Mouse (Mus musculus) neural tube, embryonic 15.5 days (tissue): ENCODE data around the gene Fxr2. TPM values are rescaled to one million over a fixed set of nuclear protein-coding genes. Genes with fewer than 3 reads are reported as not detected.
A peak's percentile ranks its signal among the peaks of the same experiment; 100 is the strongest.

Experiments used
- ATAC-seq: fragments of 200-750 bp; cut with Nextera tagmentation; 2 replicates; pipeline ENCODE4 v1.8.0; 2017; ENCODE audit warnings: mild to moderate bottlenecking, moderate TSS enrichment, moderate library complexity; ENCODE audit not compliant: low FRiP score
- H3K27ac ChIP-seq: fragments of 300-500 bp; sonication (generic); replicated peaks from 2 replicates; pipeline ENCODE4 v1.5.1; 2015; ENCODE audit warnings: mild to moderate bottlenecking, inconsistent platforms
- H3K27me3 ChIP-seq: fragments of 300-500 bp; sonication (generic); replicated peaks from 2 replicates; pipeline ENCODE4 v1.6.1; 2015; ENCODE audit warnings: inconsistent platforms
- H3K36me3 ChIP-seq: fragments of 300-500 bp; sonication (generic); 2 replicates; pipeline ENCODE4 v1.6.1; 2015; ENCODE audit warnings: inconsistent platforms
- H3K4me1 ChIP-seq: fragments of 300-500 bp; sonication (generic); 2 replicates; pipeline ENCODE4 v1.6.1; 2015; ENCODE audit warnings: inconsistent platforms
- H3K4me2 ChIP-seq: fragments of 300-500 bp; sonication (generic); 2 replicates; pipeline ENCODE4 v1.6.1; 2015; ENCODE audit warnings: inconsistent platforms, mild to moderate bottlenecking, moderate library complexity
- H3K4me3 ChIP-seq: fragments of 300-500 bp; sonication (generic); replicated peaks from 2 replicates; pipeline ENCODE4 v1.5.1; 2015; ENCODE audit warnings: mild to moderate bottlenecking, inconsistent platforms
- H3K9ac ChIP-seq: fragments of 300-500 bp; sonication (generic); replicated peaks from 2 replicates; pipeline ENCODE4 v1.6.1; 2015; ENCODE audit warnings: mild to moderate bottlenecking, inconsistent platforms
- H3K9me3 ChIP-seq: fragments of 300-500 bp; sonication (generic); replicated peaks from 2 replicates; pipeline ENCODE4 v1.6.1; 2016; ENCODE audit warnings: inconsistent platforms
- WGBS: fragments of 180-500 bp; shearing (Covaris S2); methylation state at CpG from one replicate; pipeline ENCODE4 v1.1.7; 2015; ENCODE audit warnings: mixed read lengths; 5-methylcytosine and 5-hydroxymethylcytosine counted together
- polyA plus RNA-seq: library from polyadenylated mRNA; unstranded; fragments of >200 nt; fragmentation: Nextera tagmentation; extraction: Ambion mirVana; gene quantifications from 2 replicates; pipeline ENCODE4 v1.2.1, GENCODE M21; 2015

Gene Fxr2
- polyA plus RNA-seq, 1 experiment from 2014 or later: 38.7 TPM

GRCm38 (mm10) chr11:69679144-69679543 is 46.4 kb downstream of the Fxr2 start:
- Histone ChIP-seq H3K27me3 (no peaks in the 10 kb centered on the region), H3K4me1 (peaks cover 47% of the 10 kb centered on the region), H3K4me2 (no peak overlapping the region; the same call in 1 of the 2 replicates), H3K36me3 (peaks cover 56% of the 10 kb centered on the region), H3K27ac (no peak overlapping the region), H3K4me3 (no peak overlapping the region), H3K9me3 (no peaks in the 10 kb centered on the region), H3K9ac (no peak overlapping the region)
- 100% methylated on average over 1 of the region's 2 CpGs for WGBS
- ATAC-seq: no peak

GRCm38 (mm10) chr11:69680136-69680855 is 47.5 kb downstream of the Fxr2 start:
- Histone ChIP-seq H3K4me3 (peak overlapping the region; percentile 73), H3K4me2 (peak overlapping the region; percentile 93), H3K27ac (no peak overlapping the region), H3K4me1 (peaks cover 47% of the 10 kb centered on the region), H3K27me3 (no peaks in the 10 kb centered on the region; the same call in 1 of the 2 replicates), H3K9me3 (no peaks in the 10 kb centered on the region), H3K9ac (peak overlapping the region; percentile 59; the same call in 1 of the 2 replicates), H3K36me3 (peaks cover 45% of the 10 kb centered on the region)
- WGBS: 92% methylated on average over 30 of the region's 30 CpGs
- no peak for ATAC-seq

GRCm38 (mm10) chr11:69681314-69682208 is 48.8 kb downstream of the Fxr2 start, which contains the start of gene Senp3:
TSS of gene Senp3 (minus strand) at chr11:69682084.
- Histone ChIP-seq H3K4me1 (peaks cover 58% of the 10 kb centered on the region), H3K4me2 (peak within 1 kb of the TSS; percentile 93), H3K27ac (peak within 1 kb of the TSS; percentile 95), H3K9ac (peak within 1 kb of the TSS; percentile 59), H3K4me3 (peak within 1 kb of the TSS; percentile 73), H3K9me3 (no peaks in the 10 kb centered on the region), H3K27me3 (no peaks in the 10 kb centered on the region; the same call in 1 of the 2 replicates), H3K36me3 (peaks cover 32% of the 10 kb centered on the region)
- peak; percentile 96 for ATAC-seq
- WGBS: under 1% methylated on average over 78 of the region's 80 CpGs

GRCm38 (mm10) chr11:69682209-69682839 is 49.5 kb downstream of the Fxr2 start:
- H3K9me3 ChIP-seq: no peaks in the 10 kb centered on the region
- H3K4me3 ChIP-seq: peak overlapping the region; percentile 73
- WGBS: 26% methylated on average over 24 of the region's 24 CpGs
- H3K4me2 ChIP-seq: peak overlapping the region; percentile 93
- no peaks in the 10 kb centered on the region; the same call in 1 of the 2 replicates for H3K27me3 ChIP-seq
- H3K36me3 ChIP-seq: peaks cover 25% of the 10 kb centered on the region
- H3K9ac ChIP-seq: peak overlapping the region; percentile 59
- peak overlapping the region; percentile 95 for H3K27ac ChIP-seq
- H3K4me1 ChIP-seq: peaks cover 63% of the 10 kb centered on the region
- 0 out of 2 replicates have a peak, but pooled peaks have one; percentile 1 for ATAC-seq

- WGBS: 14% methylated on average over 12 of the region's 12 CpGs
- H3K4me1 ChIP-seq: peaks cover 63% of the 10 kb centered on the region
Observed at GRCm38 (mm10) chr11:69682840-69683533, 50.2 kb downstream of the Fxr2 start.

GRCm38 (mm10) chr11:69683576-69683975 is 50.8 kb downstream of the Fxr2 start:
- H3K27ac ChIP-seq: peak overlapping the region; percentile 95
- no peak overlapping the region for H3K4me3 ChIP-seq
- H3K4me2 ChIP-seq: peak overlapping the region; percentile 93

More at GRCm38 (mm10) chr11:69682840-69683533, 50.2 kb downstream of the Fxr2 start:
- peak; percentile 62 for ATAC-seq
- Histone ChIP-seq H3K36me3 (peaks cover 20% of the 10 kb centered on the region), H3K4me2 (peak overlapping the region; percentile 93), H3K9me3 (no peaks in the 10 kb centered on the region), H3K4me3 (peak overlapping the region; percentile 73), H3K9ac (peak overlapping the region; percentile 59), H3K27ac (peak overlapping the region; percentile 95), H3K27me3 (no peaks in the 10 kb centered on the region; the same call in 1 of the 2 replicates)

GRCm38 (mm10) chr11:69684128-69684745 is 51.4 kb downstream of the Fxr2 start:
- Histone ChIP-seq H3K27me3 (no peaks in the 10 kb centered on the region; the same call in 1 of the 2 replicates), H3K4me2 (no peak overlapping the region), H3K9ac (no peak overlapping the region), H3K4me1 (peaks cover 55% of the 10 kb centered on the region), H3K9me3 (no peaks in the 10 kb centered on the region), H3K4me3 (no peak overlapping the region), H3K27ac (no peak overlapping the region), H3K36me3 (peaks cover 9% of the 10 kb centered on the region)
- WGBS: 88% methylated on average over 12 of the region's 12 CpGs
- ATAC-seq: no peak

More at GRCm38 (mm10) chr11:69683576-69683975, 50.8 kb downstream of the Fxr2 start:
- no peaks in the 10 kb centered on the region for H3K9me3 ChIP-seq
- H3K27me3 ChIP-seq: no peaks in the 10 kb centered on the region; the same call in 1 of the 2 replicates
- peaks cover 62% of the 10 kb centered on the region for H3K4me1 ChIP-seq
- H3K36me3 ChIP-seq: peaks cover 15% of the 10 kb centered on the region
- 81% methylated on average over 7 of the region's 7 CpGs for WGBS
- H3K9ac ChIP-seq: 0 out of 2 replicates have a peak overlapping the region, but pooled peaks have one; percentile 59
- ATAC-seq: no peak

- Histone ChIP-seq H3K9ac (no peak overlapping the region), H3K4me2 (no peak overlapping the region), H3K36me3 (0 out of 2 replicates have a peak, but pooled peaks cover 4% of the 10 kb centered on the region), H3K9me3 (no peaks in the 10 kb centered on the region), H3K4me1 (peaks cover 49% of the 10 kb centered on the region), H3K27ac (no peak overlapping the region), H3K4me3 (no peak overlapping the region), H3K27me3 (no peaks in the 10 kb centered on the region; the same call in 1 of the 2 replicates)
- no peak for ATAC-seq
- WGBS: 75% methylated on average over 6 of the region's 6 CpGs
Observed at GRCm38 (mm10) chr11:69684936-69685335, 52.1 kb downstream of the Fxr2 start.

GRCm38 (mm10) chr11:69685526-69686148 is 52.8 kb downstream of the Fxr2 start, which contains the start of gene Tnfsf13:
TSS of gene Tnfsf13 (minus strand) at chr11:69685784.
- H3K4me1 ChIP-seq: peaks cover 42% of the 10 kb centered on the region
- H3K27ac ChIP-seq: peak within 1 kb of the TSS; percentile 67
- peak within 1 kb of the TSS; percentile 20; the same call in 1 of the 2 replicates for H3K9ac ChIP-seq
- ATAC-seq: no peak
- H3K27me3 ChIP-seq: no peaks in the 10 kb centered on the region; the same call in 1 of the 2 replicates
- 62% methylated on average over 10 of the region's 10 CpGs for WGBS
- no peaks in the 10 kb centered on the region for H3K36me3 ChIP-seq
- no peak within 1 kb of the TSS; the same call in 1 of the 2 replicates for H3K4me2 ChIP-seq
- H3K4me3 ChIP-seq: no peak within 1 kb of the TSS
- no peaks in the 10 kb centered on the region for H3K9me3 ChIP-seq

GRCm38 (mm10) chr11:69686377-69686776 is 53.6 kb downstream of the Fxr2 start:
- ATAC-seq: no peak
- WGBS: 26% methylated on average over 4 of the region's 4 CpGs
- Histone ChIP-seq H3K36me3 (no peaks in the 10 kb centered on the region), H3K9me3 (no peaks in the 10 kb centered on the region), H3K4me3 (no peak overlapping the region), H3K4me2 (no peak overlapping the region; the same call in 1 of the 2 replicates), H3K27ac (peak overlapping the region; percentile 67; the same call in 1 of the 2 replicates), H3K4me1 (peaks cover 36% of the 10 kb centered on the region), H3K9ac (no peak overlapping the region), H3K27me3 (no peaks in the 10 kb centered on the region; the same call in 1 of the 2 replicates)
